Mouse (Mus musculus) erythroblast, embryonic 14.5 days (primary cell): ENCODE results near the gene Mcoln2.

Source experiments
- GATA1 ChIP-seq: IDR thresholded peaks from 2 replicates; pipeline ENCODE4 v1.6.1; 2012; ENCODE audit warnings: low read length, inconsistent platforms, mixed read lengths
- TAL1 ChIP-seq: IDR thresholded peaks from 3 replicates; pipeline ENCODE4 v1.6.1; 2012; ENCODE audit warnings: low read length, inconsistent platforms, mixed read lengths

GRCm38 (mm10) chr3:146107921-146108571 is 41.6 kb upstream of the Mcoln2 start, which contains the start of gene Wdr63:
- TF ChIP-seq GATA1 (no peak), TAL1 (no peak)
